Mouse (Mus musculus) brown adipose tissue, adult 24 weeks (tissue): ENCODE measurements around the gene Dppa2. TPM values are rescaled to one million over a fixed set of nuclear protein-coding genes. Genes with fewer than 3 reads are reported as not detected.

Experiments used
- polyA plus RNA-seq: library from polyadenylated mRNA; stranded (reverse); fragments of >200 nt; gene quantifications from 2 replicates; pipeline ENCODE4 v1.2.4, GENCODE M21; 2012; ENCODE audit not compliant: missing spikeins, insufficient read depth, insufficient read length

Gene Dppa2
- polyA plus RNA-seq, 1 experiment = not detected

Other genes starting within 250 kb of the Dppa2 start
- gene Dppa4, start 20.2 kb upstream of the Dppa2 start, polyA plus RNA-seq = not detected in 2 replicates
- not detected in 2 replicates for gene Gm5485, start 108.5 kb downstream of the Dppa2 start, polyA plus RNA-seq
- 0.50 TPM in 1 of 2 replicates, not detected in the other for gene Morc1, start 127.3 kb downstream of the Dppa2 start, polyA plus RNA-seq